Mouse (Mus musculus) kidney, adult 8-10 months (tissue): ENCODE data around the gene Glra1.
A peak's percentile ranks its signal among the peaks of the same experiment; 100 is the strongest.

Source experiments
- DNase-seq, 2 experiments: peaks; one replicate each; pipeline ENCODE4 v3.0.0; 2022

Glra1 gene

GRCm38 (mm10) chr11:55511374-55511773, 96.6 kb downstream of the Glra1 start:
- DNase-seq, result no peak

DNA sequence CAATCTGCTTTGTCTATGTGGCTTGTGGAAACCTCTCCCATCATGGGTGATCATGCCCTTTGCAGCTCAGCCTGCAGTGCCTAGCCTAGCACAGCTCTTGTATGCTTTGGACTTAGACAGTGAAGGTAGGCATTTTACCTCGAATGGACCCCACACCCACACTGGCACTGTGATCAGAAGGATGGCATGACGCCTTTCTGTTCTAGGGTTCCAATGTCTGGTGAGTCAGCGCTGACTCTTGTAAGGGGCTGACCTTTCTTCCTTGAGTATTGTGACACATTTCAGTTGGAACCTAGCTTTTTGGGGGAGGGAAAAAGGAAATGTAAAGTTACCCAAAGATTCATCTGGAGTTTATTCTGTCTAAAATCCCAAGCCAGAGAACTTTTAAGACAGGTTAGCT, 102.5 kb downstream of the Glra1 start:
- DNase-seq, result no peak

GRCm38 (mm10) chr11:55502886-55503285, 105.1 kb downstream of the Glra1 start:
- no peak for DNase-seq

DNA sequence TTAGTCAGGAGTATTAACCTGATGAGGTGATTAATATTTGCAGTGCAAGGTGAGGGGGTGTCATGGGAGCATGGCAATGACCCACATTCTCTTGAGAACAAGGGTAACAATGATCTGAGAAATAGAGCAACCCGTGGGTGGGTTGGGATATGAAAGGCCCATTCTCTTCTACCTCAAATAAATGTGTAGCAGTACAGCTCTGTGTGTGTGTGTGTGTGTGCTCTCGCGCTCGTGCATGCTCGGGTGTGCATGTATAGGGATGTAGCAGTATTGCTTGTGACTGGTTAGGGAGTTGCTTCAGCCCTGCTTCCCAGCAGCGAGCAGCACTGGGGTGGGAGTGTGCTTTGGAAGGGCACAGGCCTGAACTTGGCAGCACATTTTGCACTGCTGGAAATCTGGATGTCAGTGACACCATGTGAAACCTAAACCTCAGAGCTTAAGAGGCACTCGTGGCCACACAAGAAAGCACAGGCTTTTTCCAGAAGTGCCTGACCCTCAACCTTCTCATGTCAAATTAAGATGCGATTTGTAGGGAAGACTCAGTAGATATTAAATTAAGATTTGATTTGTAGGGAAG, 106.0 kb downstream of the Glra1 start:
- no peak for DNase-seq

- DNase-seq, result peak; percentile 22 to 59
These were observed 110.1 kb downstream of the Glra1 start for GRCm38 (mm10) chr11:55497885-55498284.

DNA sequence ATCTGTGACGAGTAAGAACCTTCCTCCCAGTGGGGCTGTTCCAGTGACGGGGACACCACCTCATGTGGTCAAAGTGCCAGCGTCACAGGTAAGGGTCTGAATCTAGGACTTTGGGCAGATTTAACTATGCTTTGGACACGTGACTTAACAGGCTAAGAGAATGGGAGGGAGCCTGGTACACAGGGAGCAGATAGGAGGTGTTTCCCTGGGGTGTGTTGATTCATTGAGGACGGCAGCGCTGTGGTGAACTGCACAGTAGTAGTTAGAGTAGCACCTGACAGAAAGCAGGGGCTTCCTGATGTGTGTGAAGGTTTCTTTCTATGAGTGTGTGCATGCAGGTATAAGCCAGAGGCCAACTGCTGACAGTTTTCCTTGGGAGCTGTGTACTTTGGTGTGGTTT, 111.8 kb downstream of the Glra1 start:
- no peak for DNase-seq

DNA sequence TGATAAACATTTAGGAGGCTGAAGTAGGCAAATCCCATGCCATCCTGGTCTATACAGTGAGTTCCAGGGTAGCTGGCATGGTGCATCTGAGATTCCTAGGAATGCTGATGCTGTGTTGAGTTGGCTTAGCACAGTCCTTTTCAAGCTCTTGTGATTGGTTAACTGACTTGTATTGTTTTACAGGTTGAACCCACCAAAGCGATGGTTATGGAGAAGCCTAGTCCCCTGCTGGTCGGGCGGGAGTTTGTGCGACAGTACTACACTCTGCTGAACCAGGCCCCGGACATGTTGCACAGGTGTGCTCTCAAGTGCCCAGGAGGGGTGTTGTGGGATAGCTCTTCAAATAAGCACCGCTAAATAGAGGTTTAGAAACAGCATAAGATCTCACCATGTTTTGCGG, 122.6 kb downstream of the Glra1 start:
- DNase-seq, result no peak

- DNase-seq, result no peak
These were observed 134.8 kb downstream of the Glra1 start for GRCm38 (mm10) chr11:55473219-55473618.

DNA sequence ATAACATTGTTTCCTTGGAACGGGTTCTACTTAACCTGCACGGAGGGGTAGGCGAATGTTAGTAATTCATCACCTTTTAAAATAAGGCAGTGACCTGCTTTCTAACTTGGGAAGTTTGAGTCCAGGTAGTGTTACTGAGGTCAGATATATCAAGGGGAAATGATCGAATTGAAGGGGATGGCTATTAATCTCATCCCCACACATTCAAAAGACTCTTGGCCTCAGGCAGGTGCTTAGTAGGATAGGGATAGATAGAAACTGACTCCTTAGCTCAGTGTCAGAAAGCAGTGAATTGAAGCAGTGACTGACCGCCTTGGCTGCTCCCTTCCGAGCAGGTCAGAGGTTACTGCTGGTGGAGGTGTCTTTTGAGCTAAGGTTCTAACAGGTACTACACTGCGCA, 136.5 kb downstream of the Glra1 start:
- DNase-seq, result no peak

GRCm38 (mm10) chr11:55470761-55471160, 137.2 kb downstream of the Glra1 start:
- peak in 1 of 2 experiments; percentile 21 for DNase-seq

DNA sequence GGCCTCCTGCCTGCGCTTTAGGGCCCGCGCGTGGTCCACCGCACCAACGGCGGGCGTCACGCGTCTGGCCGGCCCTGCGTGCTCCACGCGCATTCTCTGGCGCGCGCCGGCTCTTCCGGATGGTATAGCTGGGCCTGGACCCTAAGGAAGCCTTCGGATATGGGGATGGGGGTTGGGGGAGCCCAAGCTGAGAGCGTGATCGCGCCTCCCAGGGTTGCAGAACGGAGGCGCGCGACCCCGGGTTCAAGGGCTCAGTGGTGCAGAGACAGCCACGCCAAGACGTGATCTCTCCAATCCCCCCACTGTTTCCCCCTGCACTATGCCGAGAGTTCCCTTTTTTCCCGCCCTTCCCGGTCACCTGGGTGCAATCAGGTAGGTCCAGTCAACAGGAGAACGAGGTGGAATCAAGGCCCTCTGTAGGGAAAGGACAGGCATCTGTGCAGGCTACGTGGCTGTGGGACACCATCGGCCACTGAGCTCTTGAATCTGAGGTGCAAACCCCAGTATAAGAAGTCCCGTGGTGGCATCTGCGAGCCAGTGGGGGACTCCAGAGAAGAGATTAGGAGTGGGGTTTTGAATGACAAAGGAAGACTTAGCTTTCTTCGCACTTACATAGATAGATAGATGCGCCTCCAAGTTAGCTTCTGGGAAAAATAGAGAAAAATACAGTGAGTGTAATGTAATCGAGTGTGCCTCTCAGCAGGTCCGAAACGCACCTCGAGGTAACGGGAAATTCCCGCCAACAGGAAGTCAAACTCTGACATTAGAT, 137.9 kb downstream of the Glra1 start:
- DNase-seq, result peak in 1 of 2 experiments; percentile 20

DNA sequence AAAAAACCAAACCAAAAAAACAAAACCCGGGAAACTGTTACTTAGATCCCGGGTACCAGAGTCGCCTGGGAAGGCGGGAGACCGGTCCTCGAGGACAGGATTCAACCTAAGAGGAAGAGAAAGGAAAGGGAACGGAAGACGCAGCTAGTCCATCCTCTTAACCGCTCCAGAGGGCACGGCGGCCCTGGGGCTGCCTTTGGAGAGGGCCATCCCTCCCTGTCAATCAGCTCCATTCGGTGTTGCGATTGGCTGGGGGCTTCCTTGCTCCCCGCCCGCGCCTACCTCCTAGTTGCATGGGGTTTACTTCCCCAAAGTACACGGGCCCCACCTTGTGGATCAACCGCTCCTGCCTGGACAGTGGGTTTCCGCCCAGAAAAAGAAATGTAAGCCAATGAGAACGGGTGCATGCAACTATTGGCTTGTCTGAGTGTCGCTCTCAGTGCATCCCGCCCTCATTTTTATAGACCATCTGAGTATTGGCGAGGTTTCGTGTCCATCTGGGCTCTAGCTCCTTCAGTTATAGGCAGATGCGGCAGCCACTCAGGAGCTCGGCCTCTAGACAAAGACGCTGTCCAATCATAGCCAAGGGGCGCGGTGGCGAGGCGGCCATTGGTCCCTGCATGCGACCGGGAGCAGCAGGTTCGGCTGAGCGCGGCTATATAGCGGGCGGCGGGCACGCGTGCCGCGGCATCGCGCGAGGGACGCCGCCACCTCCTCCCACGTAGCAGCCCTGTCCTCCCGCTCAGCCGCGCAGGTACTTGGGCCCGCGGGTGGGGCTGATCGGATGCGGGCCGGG, 138.8 kb downstream of the Glra1 start, which contains the start of gene G3bp1:
TSS of gene G3bp1 (plus strand) at position 638 of the 796 bp plus-strand sequence.
- DNase-seq, result peak; percentile 100

GRCm38 (mm10) chr11:55468611-55469047, 139.4 kb downstream of the Glra1 start:
- DNase-seq, result no peak

- DNase-seq, result peak; percentile 90 to 91
These were observed 140.0 kb downstream of the Glra1 start for GRCm38 (mm10) chr11:55468012-55468411.

DNA sequence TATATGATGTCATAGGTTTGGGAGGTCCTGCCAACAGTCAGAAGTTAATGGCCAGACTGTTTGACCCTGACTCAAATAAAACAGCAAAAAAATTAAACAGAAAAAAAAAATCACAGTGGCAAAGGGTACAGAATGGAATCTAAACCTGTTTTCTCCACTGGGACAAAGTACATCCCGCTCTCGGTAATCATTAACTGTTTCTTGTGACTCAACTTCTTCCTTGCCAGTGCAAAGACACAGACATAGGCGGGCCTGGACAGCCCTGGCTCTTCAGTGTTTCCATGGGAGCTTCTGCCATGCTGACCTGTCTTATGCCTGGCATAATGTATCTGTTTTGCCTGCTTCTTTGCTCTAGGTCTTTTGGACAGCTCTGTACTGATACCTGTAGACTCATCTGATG, 142.8 kb downstream of the Glra1 start:
- peak; percentile 66 to 88 for DNase-seq

DNA sequence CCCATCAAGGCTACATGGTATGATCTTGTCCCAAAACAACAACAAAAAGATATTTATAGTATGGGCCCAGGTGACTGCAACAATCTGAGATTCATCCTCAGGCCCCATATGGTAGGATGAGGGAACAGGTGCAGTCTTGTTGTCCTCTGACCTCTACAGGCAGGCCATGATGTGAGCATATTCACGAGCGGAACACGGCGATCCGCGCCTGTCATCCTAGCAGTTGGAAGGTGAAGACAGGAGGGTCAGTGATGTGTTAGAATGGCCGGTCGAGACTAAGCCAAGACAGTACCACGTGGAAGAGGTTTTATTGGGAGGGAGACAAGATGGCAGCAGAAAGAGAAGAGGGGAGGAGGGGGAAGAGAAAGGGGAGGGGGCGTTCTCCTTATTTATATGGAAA, 143.3 kb downstream of the Glra1 start:
- peak in 1 of 2 experiments; percentile 33 for DNase-seq
